Mouse (Mus musculus): ENCODE measurements at regions not wholly inside any gene's neighbourhood (a gene's known extent, or its start where the extent isn't known, plus 50 kb on each side); places are given as distances from the start of the nearest gene placed in this dataset.

GRCm38 (mm10) chr17:69769002-69769421 lies 199.9 kb upstream of the Dlgap1 start:
- no peak overlapping the region for H3K27ac ChIP-seq (ENCODE audit: low read depth, low read length)
- 58% methylated on average over 8 of the region's 8 CpGs for WGBS
- H3K36me3 ChIP-seq (ENCODE audit: control insufficient read depth, insufficient read depth, low read length) = no peaks in the 10 kb centered on the region
- no peak overlapping the region for H3K4me2 ChIP-seq (ENCODE audit: low read length)
- H3K9me3 ChIP-seq (ENCODE audit: control insufficient read depth, low read length) = no peaks in the 10 kb centered on the region
- H3K4me3 ChIP-seq (ENCODE audit: low read length) = no peak overlapping the region
- no peak overlapping the region for H3K9ac ChIP-seq (ENCODE audit: low read depth, low read length)
- H3K27me3 ChIP-seq (replicated peaks; ENCODE audit: control insufficient read depth, insufficient read depth, low read length) = no peaks in the 10 kb centered on the region
- no peaks in the 10 kb centered on the region for H3K4me1 ChIP-seq (ENCODE audit: control insufficient read depth, insufficient read depth, low read depth, low read length)
- no peak for ATAC-seq

DNA sequence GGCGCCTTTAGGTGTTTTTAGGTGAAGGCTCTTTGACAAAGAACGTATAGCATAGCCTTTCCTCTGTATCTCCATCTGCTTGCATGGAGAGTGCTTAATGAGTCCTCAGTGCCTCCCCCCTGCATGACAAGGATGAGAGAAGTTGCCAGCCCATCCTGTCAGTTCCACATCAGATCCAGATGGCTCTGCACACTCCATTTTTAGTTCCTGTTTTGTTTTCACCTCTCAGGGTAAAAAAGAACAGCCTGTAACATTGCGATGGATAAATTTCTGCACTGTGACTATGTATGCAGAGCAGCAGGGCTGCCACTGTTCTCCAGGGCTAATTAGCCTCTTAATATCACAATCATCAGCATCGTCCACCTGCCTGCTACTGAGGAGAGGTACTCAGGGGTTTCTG lies 198.8 kb upstream of the Dlgap1 start:
- Histone ChIP-seq H3K4me2 (ENCODE audit: low read length) (no peak overlapping the region), H3K27ac (ENCODE audit: low read depth, low read length) (no peak overlapping the region), H3K36me3 (ENCODE audit: control insufficient read depth, insufficient read depth, low read length) (no peaks in the 10 kb centered on the region), H3K9ac (ENCODE audit: low read depth, low read length) (no peak overlapping the region), H3K4me3 (ENCODE audit: low read length) (no peak overlapping the region), H3K4me1 (ENCODE audit: control insufficient read depth, insufficient read depth, low read depth, low read length) (no peaks in the 10 kb centered on the region), H3K9me3 (ENCODE audit: control insufficient read depth, low read length) (no peaks in the 10 kb centered on the region), H3K27me3 (replicated peaks; ENCODE audit: control insufficient read depth, insufficient read depth, low read length) (no peaks in the 10 kb centered on the region)
- ATAC-seq = no peak; the same call in 1 of the 2 replicates
- 67% methylated on average over 4 of the region's 4 CpGs for WGBS

DNA sequence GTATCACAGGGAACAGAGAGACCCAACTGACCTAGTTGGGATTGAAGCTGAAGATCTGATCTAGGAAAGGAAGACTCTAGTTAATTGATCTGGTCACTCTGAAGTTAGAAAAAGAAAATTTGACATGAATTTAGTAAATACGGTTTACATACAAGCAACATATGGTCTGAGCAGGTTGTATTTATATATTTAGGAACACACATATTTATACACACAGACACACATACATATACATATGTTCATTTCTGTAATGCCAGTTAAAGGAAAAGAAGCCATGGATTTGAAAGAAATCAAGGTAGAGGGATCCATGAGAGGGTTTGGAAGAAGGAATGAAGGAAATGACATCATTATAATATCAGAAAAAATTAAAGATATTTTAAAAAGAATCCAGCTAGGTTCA lies 187.7 kb upstream of the Dlgap1 start:
- H3K4me1 ChIP-seq (ENCODE audit: control insufficient read depth, insufficient read depth, low read depth, low read length) = no peaks in the 10 kb centered on the region
- WGBS = 91% methylated on average over 1 of the region's 1 CpGs
- H3K4me3 ChIP-seq (ENCODE audit: low read length) = no peak overlapping the region
- H3K27me3 ChIP-seq (replicated peaks; ENCODE audit: control insufficient read depth, insufficient read depth, low read length) = no peaks in the 10 kb centered on the region
- no peak for ATAC-seq
- H3K4me2 ChIP-seq (ENCODE audit: low read length) = no peak overlapping the region
- H3K27ac ChIP-seq (ENCODE audit: low read depth, low read length) = no peak overlapping the region
- no peaks in the 10 kb centered on the region for H3K9me3 ChIP-seq (ENCODE audit: control insufficient read depth, low read length)
- H3K9ac ChIP-seq (ENCODE audit: low read depth, low read length) = no peak overlapping the region
- no peaks in the 10 kb centered on the region for H3K36me3 ChIP-seq (ENCODE audit: control insufficient read depth, insufficient read depth, low read length)

- no peaks in the 10 kb centered on the region for H3K36me3 ChIP-seq (ENCODE audit: control insufficient read depth, insufficient read depth, low read length)
- H3K27ac ChIP-seq (ENCODE audit: low read depth, low read length) = no peak overlapping the region
- no peaks in the 10 kb centered on the region for H3K27me3 ChIP-seq (replicated peaks; ENCODE audit: control insufficient read depth, insufficient read depth, low read length)
- H3K4me2 ChIP-seq (ENCODE audit: low read length) = no peak overlapping the region
- no peaks in the 10 kb centered on the region for H3K4me1 ChIP-seq (ENCODE audit: control insufficient read depth, insufficient read depth, low read depth, low read length)
- no peak overlapping the region for H3K4me3 ChIP-seq (ENCODE audit: low read length)
- WGBS = 84% methylated on average over 3 of the region's 3 CpGs
- no peaks in the 10 kb centered on the region for H3K9me3 ChIP-seq (ENCODE audit: control insufficient read depth, low read length)
- no peak overlapping the region for H3K9ac ChIP-seq (ENCODE audit: low read depth, low read length)
- ATAC-seq = no peak
These were observed 181.9 kb upstream of the Dlgap1 start for GRCm38 (mm10) chr17:69786985-69787384.

DNA sequence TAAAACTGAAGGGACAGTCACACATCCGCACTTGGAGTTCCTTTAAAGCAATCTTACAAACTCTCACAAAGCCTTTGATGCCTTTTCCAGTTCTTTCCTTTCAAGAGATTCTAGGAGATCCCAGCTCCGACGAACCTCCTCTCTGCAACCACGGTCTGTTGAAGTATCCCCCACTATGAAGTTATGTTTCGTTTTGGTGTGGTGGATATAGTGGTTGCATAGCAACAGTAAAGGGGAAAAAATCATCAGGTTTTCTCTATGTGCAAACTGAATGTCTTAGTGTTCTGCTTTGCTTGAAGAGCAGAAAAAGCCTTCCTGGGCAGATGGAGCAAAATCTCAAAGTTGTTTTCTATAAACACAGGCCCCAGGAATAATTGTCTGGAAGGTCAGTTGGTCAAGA lies 147.4 kb upstream of the Dlgap1 start:
- H3K4me3 ChIP-seq (ENCODE audit: low read length) = no peak overlapping the region
- H3K9me3 ChIP-seq (ENCODE audit: control insufficient read depth, low read length) = no peaks in the 10 kb centered on the region
- 74% methylated on average over 5 of the region's 5 CpGs for WGBS
- H3K36me3 ChIP-seq (ENCODE audit: control insufficient read depth, insufficient read depth, low read length) = no peaks in the 10 kb centered on the region
- H3K4me2 ChIP-seq (ENCODE audit: low read length) = no peak overlapping the region
- H3K9ac ChIP-seq (ENCODE audit: low read depth, low read length) = no peak overlapping the region
- no peaks in the 10 kb centered on the region for H3K27me3 ChIP-seq (replicated peaks; ENCODE audit: control insufficient read depth, insufficient read depth, low read length)
- H3K4me1 ChIP-seq (ENCODE audit: control insufficient read depth, insufficient read depth, low read depth, low read length) = no peaks in the 10 kb centered on the region
- ATAC-seq = no peak
- H3K27ac ChIP-seq (ENCODE audit: low read depth, low read length) = no peak overlapping the region

DNA sequence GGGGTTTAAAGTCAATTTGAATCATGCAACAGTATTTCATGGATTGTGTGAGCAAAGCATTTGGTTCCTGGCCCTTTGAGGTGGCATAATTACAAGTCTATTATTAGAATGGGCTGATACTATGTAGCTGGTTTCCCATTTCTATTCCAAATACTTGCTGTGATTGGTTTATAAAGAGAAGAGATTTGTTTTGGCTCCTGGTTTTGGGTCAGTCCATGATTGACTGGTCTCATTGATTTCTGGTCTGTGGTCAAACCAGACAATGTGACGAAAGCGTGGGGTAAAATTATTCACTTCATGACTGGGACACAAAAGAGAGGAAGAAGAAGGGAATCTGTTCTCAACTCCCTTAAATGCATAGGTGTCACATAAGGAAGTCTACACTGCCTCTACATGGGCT lies 147.0 kb upstream of the Dlgap1 start:
- Histone ChIP-seq H3K9ac (ENCODE audit: low read depth, low read length) (no peak overlapping the region), H3K27me3 (replicated peaks; ENCODE audit: control insufficient read depth, insufficient read depth, low read length) (no peaks in the 10 kb centered on the region), H3K4me1 (ENCODE audit: control insufficient read depth, insufficient read depth, low read depth, low read length) (no peaks in the 10 kb centered on the region), H3K27ac (ENCODE audit: low read depth, low read length) (no peak overlapping the region), H3K36me3 (ENCODE audit: control insufficient read depth, insufficient read depth, low read length) (no peaks in the 10 kb centered on the region), H3K4me2 (ENCODE audit: low read length) (no peak overlapping the region), H3K4me3 (ENCODE audit: low read length) (no peak overlapping the region), H3K9me3 (ENCODE audit: control insufficient read depth, low read length) (no peaks in the 10 kb centered on the region)
- ATAC-seq = no peak
- WGBS = 77% methylated on average over 2 of the region's 2 CpGs

GRCm38 (mm10) chr17:69822921-69823320 lies 146.0 kb upstream of the Dlgap1 start:
- ATAC-seq = no peak
- H3K4me2 ChIP-seq (ENCODE audit: low read length) = no peak overlapping the region
- H3K4me1 ChIP-seq (ENCODE audit: control insufficient read depth, insufficient read depth, low read depth, low read length) = no peaks in the 10 kb centered on the region
- H3K9ac ChIP-seq (ENCODE audit: low read depth, low read length) = no peak overlapping the region
- no peak overlapping the region for H3K4me3 ChIP-seq (ENCODE audit: low read length)
- 80% methylated on average over 1 of the region's 1 CpGs for WGBS
- no peaks in the 10 kb centered on the region for H3K9me3 ChIP-seq (ENCODE audit: control insufficient read depth, low read length)
- no peaks in the 10 kb centered on the region for H3K27me3 ChIP-seq (replicated peaks; ENCODE audit: control insufficient read depth, insufficient read depth, low read length)
- H3K36me3 ChIP-seq (ENCODE audit: control insufficient read depth, insufficient read depth, low read length) = no peaks in the 10 kb centered on the region
- no peak overlapping the region for H3K27ac ChIP-seq (ENCODE audit: low read depth, low read length)

DNA sequence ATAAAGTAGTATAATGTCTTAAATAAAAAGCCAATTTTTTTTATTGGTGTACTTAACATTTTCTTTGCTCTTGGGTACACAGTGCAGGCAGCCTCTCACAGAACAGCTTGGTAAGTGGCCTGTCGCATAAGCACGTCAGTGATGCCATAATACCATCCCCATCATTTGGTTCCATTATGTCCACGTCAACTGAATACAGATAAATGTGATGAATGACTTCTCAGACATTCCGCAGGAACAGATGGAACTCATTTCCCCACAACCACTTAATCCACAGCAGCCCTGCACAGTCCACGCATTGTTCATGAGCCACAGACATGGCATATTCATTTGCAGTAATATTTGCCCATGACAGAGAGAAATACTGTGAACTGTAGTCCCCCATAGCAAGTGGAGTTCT lies 127.6 kb upstream of the Dlgap1 start:
- Histone ChIP-seq H3K4me3 (ENCODE audit: low read length) (no peak overlapping the region), H3K27ac (ENCODE audit: low read depth, low read length) (no peak overlapping the region), H3K9me3 (ENCODE audit: control insufficient read depth, low read length) (no peaks in the 10 kb centered on the region), H3K36me3 (ENCODE audit: control insufficient read depth, insufficient read depth, low read length) (no peaks in the 10 kb centered on the region), H3K27me3 (replicated peaks; ENCODE audit: control insufficient read depth, insufficient read depth, low read length) (no peaks in the 10 kb centered on the region), H3K9ac (ENCODE audit: low read depth, low read length) (no peak overlapping the region), H3K4me2 (ENCODE audit: low read length) (no peak overlapping the region), H3K4me1 (ENCODE audit: control insufficient read depth, insufficient read depth, low read depth, low read length) (no peaks in the 10 kb centered on the region)
- ATAC-seq = no peak
- WGBS = 58% methylated on average over 5 of the region's 5 CpGs

DNA sequence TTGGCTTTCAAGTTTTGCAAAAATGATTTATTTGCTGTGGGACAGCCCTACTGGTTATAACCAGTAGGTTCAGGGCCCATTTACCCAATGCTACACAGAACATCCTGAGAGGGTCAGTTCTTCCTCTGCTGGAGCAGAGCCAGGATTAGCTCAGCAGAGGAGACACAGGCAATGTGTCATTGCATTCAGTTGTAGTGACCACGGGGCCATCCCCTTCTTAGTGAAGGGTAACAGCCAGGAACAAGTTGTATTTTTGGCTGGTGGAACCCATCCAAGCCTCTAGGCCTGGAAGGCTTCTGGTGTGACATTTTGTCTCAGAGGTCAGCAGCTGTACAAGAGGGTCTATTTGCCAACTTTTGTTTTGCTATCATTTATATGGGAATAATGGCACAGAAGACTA lies 120.6 kb upstream of the Dlgap1 start:
- Histone ChIP-seq H3K27ac (ENCODE audit: low read depth, low read length) (no peak overlapping the region), H3K9ac (ENCODE audit: low read depth, low read length) (no peak overlapping the region), H3K4me2 (ENCODE audit: low read length) (no peak overlapping the region), H3K27me3 (replicated peaks; ENCODE audit: control insufficient read depth, insufficient read depth, low read length) (no peaks in the 10 kb centered on the region), H3K9me3 (ENCODE audit: control insufficient read depth, low read length) (no peaks in the 10 kb centered on the region), H3K36me3 (ENCODE audit: control insufficient read depth, insufficient read depth, low read length) (no peaks in the 10 kb centered on the region), H3K4me1 (ENCODE audit: control insufficient read depth, insufficient read depth, low read depth, low read length) (no peaks in the 10 kb centered on the region), H3K4me3 (ENCODE audit: low read length) (no peak overlapping the region)
- 63% methylated on average over 1 of the region's 1 CpGs for WGBS
- 0 out of 2 replicates have a peak, but pooled peaks have one; percentile 27 for ATAC-seq

DNA sequence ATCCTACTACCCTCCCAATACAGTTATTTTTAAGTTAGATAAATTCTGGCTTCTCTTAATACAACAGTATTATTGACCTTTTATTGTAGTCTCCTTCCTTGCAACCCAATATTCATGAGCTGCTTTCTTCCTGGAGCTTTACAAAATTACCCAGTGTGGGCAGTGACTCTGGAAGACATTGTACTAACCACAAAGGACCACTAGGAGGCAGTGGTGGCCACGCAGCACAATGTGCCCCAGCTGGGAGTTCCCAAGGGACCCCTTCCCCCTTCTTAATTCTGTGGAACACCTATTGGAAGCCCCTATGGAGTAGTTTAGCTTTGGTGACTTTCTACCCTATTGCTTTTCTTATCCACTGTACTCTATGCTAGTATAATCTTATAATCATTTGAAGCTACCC lies 118.8 kb upstream of the Dlgap1 start:
- 25% methylated on average over 1 of the region's 1 CpGs for WGBS
- Histone ChIP-seq H3K27ac (ENCODE audit: low read depth, low read length) (no peak overlapping the region), H3K36me3 (ENCODE audit: control insufficient read depth, insufficient read depth, low read length) (no peaks in the 10 kb centered on the region), H3K4me1 (ENCODE audit: control insufficient read depth, insufficient read depth, low read depth, low read length) (no peaks in the 10 kb centered on the region), H3K9ac (ENCODE audit: low read depth, low read length) (no peak overlapping the region), H3K9me3 (ENCODE audit: control insufficient read depth, low read length) (no peaks in the 10 kb centered on the region), H3K27me3 (replicated peaks; ENCODE audit: control insufficient read depth, insufficient read depth, low read length) (no peaks in the 10 kb centered on the region), H3K4me3 (ENCODE audit: low read length) (no peak overlapping the region), H3K4me2 (ENCODE audit: low read length) (no peak overlapping the region)
- ATAC-seq = no peak

Measured in hindbrain, embryonic 16.5 days (tissue).